Mouse (Mus musculus) CH12.LX (cell line): ENCODE measurements around the gene Tns4. TPM values are rescaled to one million over a fixed set of nuclear protein-coding genes. Genes with fewer than 3 reads are reported as not detected.

Experiments
- DNase-seq: peaks from one replicate; pipeline ENCODE4 v3.0.0-alpha.2; 2013; ENCODE audit errors: extremely low read depth
- H3K27ac ChIP-seq: 2 replicates; pipeline ENCODE4 v1.5.1; 2012; ENCODE audit warnings: low read depth, mild to moderate bottlenecking, control low read depth, moderate library complexity; ENCODE audit not compliant: insufficient read depth
- H3K27me3 ChIP-seq: replicated peaks from 2 replicates; pipeline ENCODE3; 2012; ENCODE audit warnings: inconsistent platforms
- H3K36me3 ChIP-seq, 2 experiments: replicated peaks in 1 of 2; 2 replicates each; pipeline versions ENCODE3 to v1.6.1; 2012; ENCODE audit warnings: inconsistent platforms in 1 of 2, low read length in 1 of 2, mild to moderate bottlenecking in 1 of 2, mixed read lengths in 1 of 2, moderate library complexity in 1 of 2; ENCODE audit not compliant: control insufficient read depth in 1 of 2, insufficient read depth in 1 of 2
- H3K4me1 ChIP-seq, 2 experiments: 2 replicates each; pipeline ENCODE4 v1.6.1; 2012; ENCODE audit warnings: inconsistent platforms in 1 of 2, moderate library complexity in 1 of 2; ENCODE audit not compliant: insufficient read depth in 2 of 2, control insufficient read depth in 1 of 2
- H3K4me2 ChIP-seq: 2 replicates; pipeline ENCODE4 v1.6.1; 2012; ENCODE audit warnings: low read depth, mild to moderate bottlenecking, control low read depth; ENCODE audit not compliant: poor library complexity, insufficient read depth, severe bottlenecking
- H3K4me3 ChIP-seq, 3 experiments: fragments of 150-350 bp in 1 of 3; sonication (generic) in 1 of 3; replicated peaks in 1 of 3; 2 replicates each; pipeline versions ENCODE3 to v1.5.1; 2011 to 2012; ENCODE audit warnings: low read depth in 2 of 3, low read length in 2 of 3, mild to moderate bottlenecking in 2 of 3, moderate library complexity in 2 of 3, control low read depth in 1 of 3, improper control_type of control experiment in 1 of 3, inconsistent platforms in 1 of 3, mixed read lengths in 1 of 3; ENCODE audit not compliant: poor library complexity in 1 of 3
- H3K79me2 ChIP-seq: replicated peaks from 2 replicates; pipeline ENCODE4 v1.6.1; 2012; ENCODE audit warnings: mild to moderate bottlenecking, moderate library complexity; ENCODE audit not compliant: control insufficient read depth, poor library complexity, insufficient read depth, severe bottlenecking; ENCODE audit errors: extremely low read depth
- H3K9ac ChIP-seq: 2 replicates; pipeline ENCODE4 v1.6.1; 2012; ENCODE audit warnings: low read depth, mild to moderate bottlenecking, control low read depth, moderate library complexity; ENCODE audit not compliant: insufficient read depth
- H3K9me3 ChIP-seq: replicated peaks from 2 replicates; pipeline ENCODE3; 2012; ENCODE audit warnings: low read length, inconsistent platforms, mixed read lengths
- ELF1 ChIP-seq: IDR thresholded peaks from 2 replicates; pipeline ENCODE4 v1.6.1; 2014; ENCODE audit warnings: low read depth, mild to moderate bottlenecking, inconsistent platforms, low read length, improper control_type of control experiment
- HCFC1 ChIP-seq: IDR thresholded peaks from 2 replicates; pipeline ENCODE4 v1.6.1; 2012; ENCODE audit warnings: low read depth, mild to moderate bottlenecking, inconsistent platforms, low read length, improper control_type of control experiment
- IRF4 ChIP-seq: IDR thresholded peaks from 2 replicates; pipeline ENCODE4 v1.6.1; 2014; ENCODE audit warnings: low read depth, mild to moderate bottlenecking, inconsistent platforms, low read length, improper control_type of control experiment
- MXI1 ChIP-seq: IDR thresholded peaks from 2 replicates; pipeline ENCODE4 v1.6.1; 2011; ENCODE audit warnings: mild to moderate bottlenecking, low read depth, low read length, improper control_type of control experiment
- MYC ChIP-seq: IDR thresholded peaks from 2 replicates; pipeline ENCODE4 v1.6.1; 2011; ENCODE audit warnings: low read depth, mild to moderate bottlenecking, improper control_type of control experiment, low read length
- NELFE ChIP-seq: IDR thresholded peaks from 2 replicates; pipeline ENCODE4 v1.6.1; 2011; ENCODE audit warnings: low read depth, low read length, improper control_type of control experiment
- NRF1 ChIP-seq: IDR thresholded peaks from 2 replicates; pipeline ENCODE4 v1.6.1; 2014; ENCODE audit warnings: low read depth, mild to moderate bottlenecking, inconsistent platforms, low read length, improper control_type of control experiment, moderate library complexity
- POLR2AphosphoS2 ChIP-seq: IDR thresholded peaks from 2 replicates; pipeline ENCODE4 v1.6.1; 2011; ENCODE audit warnings: low read depth, low read length, improper control_type of control experiment
- RCOR1 ChIP-seq: conservative IDR thresholded peaks from 2 replicates; pipeline ENCODE4 v1.6.1; 2012; ENCODE audit warnings: low read depth, mild to moderate bottlenecking, inconsistent platforms, low read length, improper control_type of control experiment
- SMC3 ChIP-seq: IDR thresholded peaks from 2 replicates; pipeline ENCODE4 v1.6.1; 2011; ENCODE audit warnings: low read depth, low read length, improper control_type of control experiment
- TBP ChIP-seq: conservative IDR thresholded peaks from 2 replicates; pipeline ENCODE4 v1.6.1; 2011; ENCODE audit warnings: low read depth, low read length, improper control_type of control experiment
- USF1 ChIP-seq: IDR thresholded peaks from 2 replicates; pipeline ENCODE4 v1.6.1; 2014; ENCODE audit warnings: low read depth, mild to moderate bottlenecking, inconsistent platforms, low read length, improper control_type of control experiment
- ZC3H11A ChIP-seq: IDR thresholded peaks from 2 replicates; pipeline ENCODE4 v1.6.1; 2012; ENCODE audit warnings: low read depth, mild to moderate bottlenecking, inconsistent platforms, low read length, improper control_type of control experiment
- ZKSCAN1 ChIP-seq: IDR thresholded peaks from 2 replicates; pipeline ENCODE4 v1.6.1; 2012; ENCODE audit warnings: low read depth, inconsistent platforms, low read length, improper control_type of control experiment, borderline replicate concordance
- ZMIZ1 ChIP-seq: IDR thresholded peaks from 2 replicates; pipeline ENCODE4 v1.6.1; 2012; ENCODE audit warnings: low read depth, mild to moderate bottlenecking, inconsistent platforms, low read length, improper control_type of control experiment
- dilution Hi-C: fragments of 300-500 bp; cut with MboI; formaldehyde crosslinking; loops from 2 replicates; pipeline ENCODE4 v1.14.3; 2020; ENCODE audit warnings: low sequenced_read_pairs; ENCODE audit not compliant: extremely low pct_unique_long_range_greater_than_20kb, extremely low pct_ligation_motif_present
- in situ Hi-C: fragments of 300-500 bp; cut with MboI; formaldehyde crosslinking; loops from 3 replicates; pipeline ENCODE4 v1.14.3; 2019; ENCODE audit warnings: low sequenced_read_pairs, low pct_ligation_motif_present, low pct_unique_long_range_greater_than_20kb, mixed read lengths
- polyA plus RNA-seq: library from polyadenylated mRNA; unstranded; fragments of >175 nt; gene quantifications from 2 replicates; pipeline ENCODE4 v1.2.1, GENCODE M21; 2012; ENCODE audit warnings: low read depth; ENCODE audit not compliant: insufficient read length
- total RNA-seq, 2 experiments: library from RNA; depleted of rRNA; stranded (reverse); fragments of 300-350 nt in 1 of 2; fragments of >200 nt in 1 of 2; gene quantifications; 2 replicates each; pipeline ENCODE4 v1.2.3; 2012 to 2014

The Tns4 gene
- total and polyA plus RNA-seq, 3 experiments = 0.04 to 0.11 TPM; not detected in 1

DNA sequence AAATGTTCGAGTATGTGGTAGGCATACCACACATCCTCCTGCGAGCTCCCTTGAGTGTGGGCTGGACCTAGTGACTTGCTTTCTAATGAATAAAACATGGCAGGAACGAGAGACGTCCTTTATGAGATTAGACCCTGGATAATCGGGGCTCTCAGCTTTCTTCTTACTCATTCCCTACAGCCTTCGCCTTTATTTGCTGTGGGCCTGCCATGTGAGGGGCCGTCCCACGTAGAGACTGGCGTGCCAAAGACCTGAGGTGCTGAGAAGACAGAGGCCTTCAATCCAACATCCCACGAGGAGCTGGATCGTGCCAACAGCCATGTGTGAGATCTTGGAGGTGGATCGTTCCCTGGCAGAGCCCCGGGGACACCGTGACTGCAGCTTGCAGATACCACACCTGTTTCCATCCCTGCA lies 32.1 kb upstream of the Tns4 start:
- no peaks in the 10 kb centered on the region for H3K27me3 ChIP-seq
- dilution Hi-C loops = no loop called here

DNA sequence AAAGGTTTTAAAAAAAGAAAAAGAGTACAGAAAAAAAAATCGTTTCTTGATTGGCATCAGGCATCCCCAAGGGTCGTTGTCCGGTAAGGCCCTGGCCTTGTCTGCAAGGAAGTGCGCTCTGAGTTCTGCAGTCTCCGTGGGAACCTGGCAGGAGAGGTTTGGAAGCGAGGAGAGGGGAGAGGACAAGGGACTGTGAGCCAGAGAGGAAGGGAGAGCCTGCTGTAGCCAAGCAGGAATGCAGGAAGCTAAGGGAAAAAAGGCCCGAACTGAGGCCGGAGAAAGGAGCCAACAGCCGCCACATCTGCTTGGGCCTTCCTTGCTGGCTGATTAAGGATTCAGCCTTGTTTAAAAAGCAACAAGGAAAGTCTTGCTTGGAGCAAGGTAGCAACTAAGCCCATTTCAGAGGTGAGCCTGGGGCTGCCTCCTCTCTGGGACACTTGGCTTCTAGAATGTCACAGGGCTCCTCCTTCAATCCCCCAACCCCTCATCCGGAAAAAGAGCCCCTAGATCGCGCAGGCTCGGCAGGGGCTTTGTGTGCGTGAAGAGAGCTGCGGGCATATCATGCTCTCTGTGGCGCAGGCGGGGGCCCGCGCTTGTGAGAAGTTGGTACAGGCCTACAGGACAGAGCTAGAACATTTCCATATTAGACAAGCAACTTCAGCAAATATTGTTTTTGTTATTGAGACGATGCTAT lies 31.6 kb upstream of the Tns4 start:
- peaks cover 2 to 19% of the 10 kb centered on the region in 2 experiments; a peak in 2 of 4 replicates for H3K4me1 ChIP-seq
- no peaks in the 10 kb centered on the region for H3K36me3 ChIP-seq
- no peak overlapping the region for H3K4me3 ChIP-seq
- H3K79me2 ChIP-seq = no peaks in the 10 kb centered on the region
- H3K9me3 ChIP-seq = peaks cover 6% of the 10 kb centered on the region
- in situ Hi-C loops = no loop called here
- H3K9ac ChIP-seq = no peak overlapping the region
- H3K27me3 ChIP-seq = peaks cover 2% of the 10 kb centered on the region
- dilution Hi-C loops = no loop called here
- no peak overlapping the region for H3K4me2 ChIP-seq
- H3K27ac ChIP-seq = no peak overlapping the region
- TF ChIP-seq SMC3 (no peak), MXI1 (no peak)
- DNase-seq = no peak

More for the DNA sequence above, 32.1 kb upstream of the Tns4 start:
- H3K9me3 ChIP-seq = peaks cover 6% of the 10 kb centered on the region
- no peak overlapping the region for H3K9ac ChIP-seq
- no peak overlapping the region for H3K4me3 ChIP-seq
- no peaks in the 10 kb centered on the region for H3K79me2 ChIP-seq
- in situ Hi-C loops = no loop called here
- no peak for DNase-seq
- H3K4me2 ChIP-seq = no peak overlapping the region
- peaks cover 2 to 22% of the 10 kb centered on the region in 2 experiments; a peak in 3 of 4 replicates for H3K4me1 ChIP-seq
- H3K27ac ChIP-seq = no peak overlapping the region
- no peak for TF ChIP-seq MXI1
- no peak for TF ChIP-seq ZC3H11A
- TF ChIP-seq RCOR1 = no peak
- no peak for TF ChIP-seq HCFC1
- TF ChIP-seq NRF1 = no peak
- TF ChIP-seq IRF4 = no peak
- no peak for TF ChIP-seq POLR2AphosphoS2
- TF ChIP-seq TBP = no peak
- TF ChIP-seq MYC = no peak
- H3K36me3 ChIP-seq = no peaks in the 10 kb centered on the region

DNA sequence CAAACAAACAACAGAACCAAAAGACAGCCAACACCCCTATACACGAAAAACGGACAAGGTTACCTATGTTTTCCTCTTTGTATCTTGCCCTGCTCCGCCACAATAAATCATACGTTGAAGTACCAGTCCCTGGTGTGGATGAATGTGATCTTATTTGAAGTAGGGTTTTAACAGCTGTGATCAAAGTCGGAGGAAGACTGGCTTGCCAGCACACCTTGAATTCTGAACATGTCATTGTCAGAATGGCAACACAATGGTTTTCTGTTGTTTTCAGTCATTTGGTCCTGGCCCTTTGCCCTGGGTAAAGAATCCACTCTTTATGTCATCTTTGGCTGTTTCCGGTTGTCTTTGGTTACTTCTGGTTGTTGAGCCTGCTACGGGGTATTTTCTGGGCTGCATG lies 29.9 kb upstream of the Tns4 start:
- H3K27ac ChIP-seq = no peak overlapping the region
- peaks cover 0 to 9% of the 10 kb centered on the region in 2 experiments; a peak in 2 of 4 replicates for H3K4me1 ChIP-seq
- H3K79me2 ChIP-seq = no peaks in the 10 kb centered on the region
- dilution Hi-C loops (no loop called here), in situ Hi-C loops (no loop called here)
- H3K4me2 ChIP-seq = no peak overlapping the region
- H3K4me3 ChIP-seq = no peak overlapping the region
- peaks cover 4% of the 10 kb centered on the region for H3K27me3 ChIP-seq
- no peak overlapping the region for H3K9ac ChIP-seq
- peaks cover 6% of the 10 kb centered on the region for H3K9me3 ChIP-seq
- no peak for TF ChIP-seq NELFE
- no peak for TF ChIP-seq ZKSCAN1
- no peak for TF ChIP-seq ZC3H11A
- TF ChIP-seq ZMIZ1 = no peak
- no peak for TF ChIP-seq USF1
- TF ChIP-seq ELF1 = no peak
- no peak for DNase-seq
- H3K36me3 ChIP-seq = no peaks in the 10 kb centered on the region
